Mouse (Mus musculus): ENCODE measurements around the gene Spice1. TPM values are rescaled to one million over a fixed set of nuclear protein-coding genes. Genes with fewer than 3 reads are reported as not detected.

Spice1 gene
- polyA plus RNA-seq (2014; fragmentation: Nextera tagmentation; extraction: Ambion mirVana) = 42.8 and 45.7 TPM in 2 replicates

DNA sequence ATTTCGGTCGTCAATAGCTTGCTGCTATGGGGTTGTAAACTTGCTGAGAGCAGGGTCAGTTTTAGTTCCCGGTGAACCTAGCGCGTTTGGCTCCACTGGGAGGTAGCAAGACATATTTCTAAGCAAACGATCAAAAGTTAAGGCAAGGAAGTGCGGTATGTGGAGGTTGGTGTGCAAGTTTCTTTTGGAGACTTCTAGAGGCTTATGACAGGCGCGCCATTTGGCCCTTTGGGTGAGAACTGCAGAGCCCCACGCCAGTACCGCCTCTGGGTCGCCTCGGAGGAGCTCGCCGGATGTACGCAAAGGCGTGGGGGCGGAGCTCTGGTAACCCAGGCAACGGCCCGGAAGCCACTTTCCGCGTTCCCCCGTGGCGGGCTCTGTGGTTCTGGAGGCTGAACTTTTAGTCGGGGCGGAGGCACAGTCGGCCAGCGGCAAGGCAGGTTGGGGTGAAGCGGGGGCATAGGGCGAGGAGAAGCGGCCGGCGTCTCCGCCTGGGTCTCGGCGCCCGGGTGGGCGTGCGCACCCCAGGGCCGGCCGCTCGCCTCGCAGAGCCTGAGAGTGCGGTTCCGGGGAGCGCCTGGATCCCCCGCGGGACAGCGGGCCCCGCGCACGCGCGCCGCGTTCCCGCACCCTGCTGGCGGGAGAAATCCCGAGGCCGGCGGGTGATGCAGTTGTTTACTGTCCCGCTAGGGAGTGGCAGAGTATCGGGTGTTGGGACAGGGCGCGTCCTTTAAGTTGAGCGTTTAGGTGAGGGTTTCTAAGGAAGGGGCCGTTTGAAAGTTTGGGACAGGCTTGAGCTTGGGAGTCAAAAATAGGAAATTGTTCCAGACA, at the start of gene Spice1:
Gene Spice1 (plus strand): TSS at position 51 of the 831 bp plus-strand sequence.
- peak within 1 kb of the TSS; percentile 79 for H3K4me3 ChIP-seq (ENCODE audit: low read depth, low read length)
- peak within 1 kb of the TSS; percentile 85 for H3K9ac ChIP-seq (ENCODE audit: low read length)
- no peaks in the 10 kb centered on the region for H3K4me1 ChIP-seq (replicated peaks; ENCODE audit: control insufficient read depth, insufficient read depth, low read length)
- peak within 1 kb of the TSS; percentile 77 for H3K27ac ChIP-seq (ENCODE audit: low read depth, low read length)
- no peaks in the 10 kb centered on the region for H3K36me3 ChIP-seq (ENCODE audit: control insufficient read depth, insufficient read depth, low read length)
- no peaks in the 10 kb centered on the region for H3K27me3 ChIP-seq (ENCODE audit: control insufficient read depth, insufficient read depth, low read length)
- under 1% methylated on average over 67 of the region's 67 CpGs for WGBS
- H3K4me2 ChIP-seq (ENCODE audit: low read depth, low read length, severe bottlenecking) = peak within 1 kb of the TSS; percentile 68
- DNase-seq (ENCODE audit: low spot score) (peak; percentile 96), ATAC-seq (replicated peaks; ENCODE audit: low FRiP score) (peak; percentile 100)
- H3K9me3 ChIP-seq (ENCODE audit: control insufficient read depth, low read length) = no peaks in the 10 kb centered on the region

DNA sequence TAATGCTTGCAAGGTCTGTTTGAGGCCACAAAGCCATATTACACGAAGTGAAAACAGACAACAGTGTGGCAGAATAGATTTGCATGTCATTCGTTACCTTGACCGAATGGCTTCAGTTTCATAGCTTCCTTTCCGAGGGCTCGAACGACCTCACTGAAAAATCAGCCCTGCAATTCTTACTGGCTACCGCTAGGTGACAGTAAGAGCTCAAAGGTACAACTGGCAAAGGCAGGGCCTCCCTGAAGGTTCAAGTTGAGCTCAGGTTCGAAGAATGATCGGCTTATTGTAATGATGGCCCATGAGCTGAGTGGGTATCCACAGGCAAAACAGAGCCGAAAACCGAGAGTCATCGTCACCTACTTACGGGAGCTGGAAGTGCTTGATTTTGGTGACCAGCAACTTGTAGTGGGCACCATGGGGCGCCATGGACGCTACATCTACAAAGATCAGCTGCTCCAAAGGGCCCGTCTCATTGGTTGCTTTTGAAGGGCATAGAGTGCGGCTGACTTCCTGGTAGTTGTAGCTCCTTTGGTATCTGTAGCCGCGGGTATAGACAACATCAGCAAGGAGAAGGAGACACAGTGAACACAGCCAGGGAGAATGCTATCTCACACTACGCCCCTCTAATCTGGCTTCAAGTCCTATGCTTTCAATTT, 47.4 kb upstream of the Spice1 start:
- WGBS = 83% methylated on average over 20 of the region's 20 CpGs
- DNase-seq (ENCODE audit: low spot score) (no peak), ATAC-seq (replicated peaks; ENCODE audit: low FRiP score) (no peak)

DNA sequence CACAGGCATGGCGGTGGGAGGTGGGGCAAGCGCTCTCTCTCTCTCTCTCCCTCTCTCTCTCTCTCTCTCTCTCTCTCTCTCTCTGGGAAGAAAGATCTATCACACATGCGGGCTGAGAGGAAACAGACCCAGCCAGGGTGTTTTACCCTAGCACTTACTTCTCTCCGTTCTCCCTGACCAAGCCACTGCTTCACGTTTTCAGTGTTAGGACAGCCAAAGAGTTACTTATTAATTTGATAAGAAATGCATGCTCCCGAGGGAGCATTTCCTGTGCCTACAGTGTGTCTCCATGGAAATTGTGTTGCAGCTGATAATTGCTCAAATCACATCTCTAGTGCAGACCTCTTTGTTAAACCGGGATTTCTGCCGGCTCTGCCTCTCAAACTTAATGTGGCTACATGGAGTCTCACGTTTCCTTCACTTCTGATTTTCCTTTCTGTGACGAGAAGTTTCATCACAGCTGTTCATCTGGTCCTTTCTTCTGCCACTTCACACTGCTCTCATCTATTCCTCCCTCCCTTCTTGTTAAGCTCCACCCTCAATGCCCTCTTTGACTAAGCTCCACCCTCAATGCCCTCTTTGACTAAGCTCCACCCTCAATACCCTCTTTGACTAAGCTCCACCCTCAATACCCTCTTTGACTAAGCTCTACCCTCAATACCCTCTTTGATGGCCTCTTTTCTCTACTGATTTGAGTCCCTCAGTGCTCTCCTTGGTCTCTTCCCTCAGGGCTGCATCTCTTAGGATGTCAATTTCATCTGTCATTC, 44.6 kb upstream of the Spice1 start:
- H3K9ac ChIP-seq (ENCODE audit: low read length) = no peak overlapping the region
- H3K27me3 ChIP-seq (ENCODE audit: control insufficient read depth, insufficient read depth, low read length) = no peaks in the 10 kb centered on the region
- no peaks in the 10 kb centered on the region for H3K36me3 ChIP-seq (ENCODE audit: control insufficient read depth, insufficient read depth, low read length)
- no peaks in the 10 kb centered on the region for H3K9me3 ChIP-seq (ENCODE audit: control insufficient read depth, low read length)
- H3K4me3 ChIP-seq (ENCODE audit: low read depth, low read length) = no peak overlapping the region
- no peak overlapping the region for H3K27ac ChIP-seq (ENCODE audit: low read depth, low read length)
- ATAC-seq (replicated peaks; ENCODE audit: low FRiP score) (no peak), DNase-seq (ENCODE audit: low spot score) (no peak)
- WGBS = 57% methylated on average over 10 of the region's 10 CpGs
- no peak overlapping the region for H3K4me2 ChIP-seq (ENCODE audit: low read depth, low read length, severe bottlenecking)
- no peaks in the 10 kb centered on the region for H3K4me1 ChIP-seq (replicated peaks; ENCODE audit: control insufficient read depth, insufficient read depth, low read length)

More for the DNA sequence above, 47.4 kb upstream of the Spice1 start:
- no peaks in the 10 kb centered on the region for H3K4me1 ChIP-seq (replicated peaks; ENCODE audit: control insufficient read depth, insufficient read depth, low read length)
- H3K27ac ChIP-seq (ENCODE audit: low read depth, low read length) = no peak overlapping the region
- H3K27me3 ChIP-seq (ENCODE audit: control insufficient read depth, insufficient read depth, low read length) = no peaks in the 10 kb centered on the region
- no peak overlapping the region for H3K4me3 ChIP-seq (ENCODE audit: low read depth, low read length)
- no peaks in the 10 kb centered on the region for H3K36me3 ChIP-seq (ENCODE audit: control insufficient read depth, insufficient read depth, low read length)
- H3K9me3 ChIP-seq (ENCODE audit: control insufficient read depth, low read length) = no peaks in the 10 kb centered on the region
- H3K9ac ChIP-seq (ENCODE audit: low read length) = no peak overlapping the region
- H3K4me2 ChIP-seq (ENCODE audit: low read depth, low read length, severe bottlenecking) = no peak overlapping the region

DNA sequence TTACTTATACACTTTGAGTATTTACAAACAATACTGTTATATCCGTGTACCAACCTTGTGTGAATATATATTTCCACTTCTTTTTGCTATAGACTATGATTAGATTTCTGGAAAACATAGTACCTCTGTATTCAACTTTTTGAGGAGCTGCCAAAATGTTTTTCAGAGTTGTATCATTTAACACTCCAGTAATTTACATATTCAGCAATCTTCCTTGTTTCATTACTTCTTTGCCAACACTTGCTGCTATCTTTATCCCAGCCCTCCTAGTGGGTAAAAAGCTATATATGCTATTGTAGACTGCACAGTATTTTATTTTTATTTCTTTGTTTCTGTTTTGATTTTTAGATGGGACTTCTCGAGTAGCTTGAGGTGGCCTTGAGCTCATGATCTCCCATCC, 43.1 kb upstream of the Spice1 start:
- Histone ChIP-seq H3K9ac (ENCODE audit: low read length) (no peak overlapping the region), H3K36me3 (ENCODE audit: control insufficient read depth, insufficient read depth, low read length) (no peaks in the 10 kb centered on the region)
- WGBS = 85% methylated on average over 2 of the region's 2 CpGs

DNA sequence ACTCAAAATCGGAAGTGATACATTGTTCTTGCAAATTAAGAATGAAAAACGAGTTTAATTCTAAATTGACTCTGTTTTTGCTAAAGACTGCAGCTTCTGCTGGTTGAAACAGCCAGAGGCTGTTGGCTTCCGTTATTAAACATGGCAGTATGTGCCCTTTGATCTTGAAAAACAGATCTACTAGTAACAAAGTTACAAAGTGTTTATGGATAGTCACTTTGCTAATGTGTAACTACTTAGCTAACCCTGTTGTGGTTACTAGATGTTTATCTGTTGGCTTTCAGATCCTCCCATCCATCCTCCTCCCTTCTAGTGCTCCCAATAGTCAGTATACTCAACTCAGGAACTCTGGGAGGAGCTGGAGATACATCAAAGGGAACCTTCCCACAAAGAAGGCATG, 41.3 kb upstream of the Spice1 start:
- Histone ChIP-seq H3K4me2 (ENCODE audit: low read depth, low read length, severe bottlenecking) (no peak overlapping the region), H3K9me3 (ENCODE audit: control insufficient read depth, low read length) (no peaks in the 10 kb centered on the region), H3K27me3 (ENCODE audit: control insufficient read depth, insufficient read depth, low read length) (no peaks in the 10 kb centered on the region), H3K9ac (ENCODE audit: low read length) (no peak overlapping the region), H3K4me1 (replicated peaks; ENCODE audit: control insufficient read depth, insufficient read depth, low read length) (no peaks in the 10 kb centered on the region), H3K36me3 (ENCODE audit: control insufficient read depth, insufficient read depth, low read length) (no peaks in the 10 kb centered on the region), H3K27ac (ENCODE audit: low read depth, low read length) (no peak overlapping the region), H3K4me3 (ENCODE audit: low read depth, low read length) (no peak overlapping the region)
- ATAC-seq (replicated peaks; ENCODE audit: low FRiP score) (no peak), DNase-seq (ENCODE audit: low spot score) (no peak)
- 62% methylated on average over 3 of the region's 3 CpGs for WGBS

More for the DNA sequence above, 43.1 kb upstream of the Spice1 start:
- H3K27ac ChIP-seq (ENCODE audit: low read depth, low read length) = no peak overlapping the region
- H3K9me3 ChIP-seq (ENCODE audit: control insufficient read depth, low read length) = no peaks in the 10 kb centered on the region
- no peak for ATAC-seq (replicated peaks; ENCODE audit: low FRiP score)
- H3K4me1 ChIP-seq (replicated peaks; ENCODE audit: control insufficient read depth, insufficient read depth, low read length) = no peaks in the 10 kb centered on the region
- no peaks in the 10 kb centered on the region for H3K27me3 ChIP-seq (ENCODE audit: control insufficient read depth, insufficient read depth, low read length)
- DNase-seq (ENCODE audit: low spot score) = no peak
- no peak overlapping the region for H3K4me2 ChIP-seq (ENCODE audit: low read depth, low read length, severe bottlenecking)
- no peak overlapping the region for H3K4me3 ChIP-seq (ENCODE audit: low read depth, low read length)

DNA sequence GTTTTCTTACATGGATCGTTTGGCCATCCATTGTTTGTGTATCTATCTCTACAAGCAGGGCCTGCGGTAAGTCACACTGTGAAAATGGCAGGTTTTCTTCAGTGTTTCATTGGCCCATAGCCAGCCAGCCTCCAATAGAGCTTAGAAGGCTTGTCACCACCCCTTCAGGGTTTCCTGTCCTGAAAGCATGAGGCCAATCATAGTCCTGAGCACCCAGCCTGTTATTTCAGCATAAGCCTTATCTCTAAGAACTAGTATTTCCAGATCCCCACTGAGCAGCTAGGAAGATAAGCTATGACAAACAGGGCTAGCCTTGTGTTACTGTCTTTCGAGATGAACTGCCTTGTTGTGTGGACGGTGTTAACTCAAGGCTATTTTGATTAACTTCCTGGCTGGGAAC, 33.5 kb upstream of the Spice1 start:
- Histone ChIP-seq H3K4me2 (ENCODE audit: low read depth, low read length, severe bottlenecking) (no peak overlapping the region), H3K4me3 (ENCODE audit: low read depth, low read length) (no peak overlapping the region), H3K27me3 (ENCODE audit: control insufficient read depth, insufficient read depth, low read length) (no peaks in the 10 kb centered on the region), H3K4me1 (replicated peaks; ENCODE audit: control insufficient read depth, insufficient read depth, low read length) (no peaks in the 10 kb centered on the region), H3K9me3 (ENCODE audit: control insufficient read depth, low read length) (no peaks in the 10 kb centered on the region), H3K27ac (ENCODE audit: low read depth, low read length) (no peak overlapping the region), H3K9ac (ENCODE audit: low read length) (no peak overlapping the region), H3K36me3 (ENCODE audit: control insufficient read depth, insufficient read depth, low read length) (no peaks in the 10 kb centered on the region)
- WGBS = 87% methylated on average over 4 of the region's 4 CpGs
- no peak for ATAC-seq (replicated peaks; ENCODE audit: low FRiP score)
- no peak for DNase-seq (ENCODE audit: low spot score)

DNA sequence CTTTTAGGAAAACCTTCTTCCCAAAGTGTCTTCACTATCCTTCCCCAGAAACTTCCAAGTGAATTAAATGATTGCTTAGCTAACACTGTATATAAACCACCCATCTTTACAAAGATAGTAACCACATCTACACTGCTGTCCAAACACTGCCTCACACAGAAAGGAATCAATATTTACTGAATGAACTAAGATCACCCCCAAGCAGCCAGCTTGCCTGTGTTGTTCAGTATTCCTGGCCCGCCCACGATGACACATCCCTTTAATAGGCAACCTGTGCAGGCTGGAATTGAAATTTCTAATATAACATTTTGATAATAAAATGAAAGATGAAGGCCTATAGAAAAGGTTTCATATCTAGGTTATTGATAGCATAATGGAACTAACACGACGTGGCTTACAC, 30.6 kb upstream of the Spice1 start:
- H3K4me1 ChIP-seq (replicated peaks; ENCODE audit: control insufficient read depth, insufficient read depth, low read length) = no peaks in the 10 kb centered on the region
- H3K4me3 ChIP-seq (ENCODE audit: low read depth, low read length) = no peak overlapping the region
- no peak for DNase-seq (ENCODE audit: low spot score)
- no peaks in the 10 kb centered on the region for H3K27me3 ChIP-seq (ENCODE audit: control insufficient read depth, insufficient read depth, low read length)
- no peak for ATAC-seq (replicated peaks; ENCODE audit: low FRiP score)
- H3K9me3 ChIP-seq (ENCODE audit: control insufficient read depth, low read length) = no peaks in the 10 kb centered on the region
- no peak overlapping the region for H3K4me2 ChIP-seq (ENCODE audit: low read depth, low read length, severe bottlenecking)
- 89% methylated on average over 4 of the region's 4 CpGs for WGBS
- H3K9ac ChIP-seq (ENCODE audit: low read length) = no peak overlapping the region
- no peak overlapping the region for H3K27ac ChIP-seq (ENCODE audit: low read depth, low read length)
- no peaks in the 10 kb centered on the region for H3K36me3 ChIP-seq (ENCODE audit: control insufficient read depth, insufficient read depth, low read length)

DNA sequence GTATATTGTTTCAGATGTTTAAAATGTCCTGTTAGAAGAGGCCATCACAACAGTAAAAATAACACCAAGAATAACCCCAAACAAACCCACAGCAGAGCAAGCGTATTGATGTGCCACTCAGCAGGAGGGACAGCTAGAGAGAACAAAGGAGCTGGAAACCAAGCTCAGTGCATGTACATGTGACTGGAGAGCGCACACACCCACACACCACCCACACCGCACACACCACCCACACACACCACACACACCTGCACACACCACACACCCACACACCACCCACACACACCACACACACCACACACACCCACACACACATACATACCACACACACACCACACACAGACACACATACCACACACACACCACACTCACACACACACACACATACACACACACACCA, 26.7 kb upstream of the Spice1 start:
- H3K27me3 ChIP-seq (ENCODE audit: control insufficient read depth, insufficient read depth, low read length) = no peaks in the 10 kb centered on the region
- H3K4me1 ChIP-seq (replicated peaks; ENCODE audit: control insufficient read depth, insufficient read depth, low read length) = no peaks in the 10 kb centered on the region
- no peaks in the 10 kb centered on the region for H3K9me3 ChIP-seq (ENCODE audit: control insufficient read depth, low read length)
- H3K4me3 ChIP-seq (ENCODE audit: low read depth, low read length) = no peak overlapping the region
- H3K9ac ChIP-seq (ENCODE audit: low read length) = no peak overlapping the region
- no peak for ATAC-seq (replicated peaks; ENCODE audit: low FRiP score)
- no peak for DNase-seq (ENCODE audit: low spot score)
- H3K36me3 ChIP-seq (ENCODE audit: control insufficient read depth, insufficient read depth, low read length) = no peaks in the 10 kb centered on the region
- no peak overlapping the region for H3K4me2 ChIP-seq (ENCODE audit: low read depth, low read length, severe bottlenecking)
- 63% methylated on average over 3 of the region's 3 CpGs for WGBS
- H3K27ac ChIP-seq (ENCODE audit: low read depth, low read length) = no peak overlapping the region

Data from forebrain, embryonic 11.5 days (tissue).